Mouse (Mus musculus) embryonic facial prominence, embryonic 15.5 days (tissue): ENCODE measurements around the gene Irs3. TPM values are rescaled to one million over a fixed set of nuclear protein-coding genes. Genes with fewer than 3 reads are reported as not detected.
A peak's percentile ranks its signal among the peaks of the same experiment; 100 is the strongest.

Experiments
- ATAC-seq: fragments of 200-750 bp; cut with Nextera tagmentation; 2 replicates; pipeline ENCODE4 v1.8.0; 2017; ENCODE audit warnings: low read depth, moderate TSS enrichment; ENCODE audit not compliant: insufficient number of reproducible peaks, low FRiP score, low TSS enrichment
- H3K27ac ChIP-seq: fragments of 300-500 bp; sonication (generic); replicated peaks from 2 replicates; pipeline ENCODE4 v1.5.1; 2015; ENCODE audit warnings: mild to moderate bottlenecking, inconsistent platforms
- H3K27me3 ChIP-seq: fragments of 300-500 bp; sonication (generic); 2 replicates; pipeline ENCODE4 v1.6.1; 2015; ENCODE audit warnings: inconsistent platforms
- H3K36me3 ChIP-seq: fragments of 300-500 bp; sonication (generic); 2 replicates; pipeline ENCODE4 v1.6.1; 2015; ENCODE audit warnings: mild to moderate bottlenecking, inconsistent platforms
- H3K4me1 ChIP-seq: fragments of 300-500 bp; sonication (generic); 2 replicates; pipeline ENCODE4 v1.6.1; 2015; ENCODE audit warnings: inconsistent platforms
- H3K4me2 ChIP-seq: fragments of 300-500 bp; sonication (generic); replicated peaks from 2 replicates; pipeline ENCODE4 v1.6.1; 2015; ENCODE audit warnings: mild to moderate bottlenecking, inconsistent platforms
- H3K4me3 ChIP-seq: fragments of 300-500 bp; sonication (generic); replicated peaks from 2 replicates; pipeline ENCODE4 v1.5.1; 2015; ENCODE audit warnings: mild to moderate bottlenecking, inconsistent platforms
- H3K9ac ChIP-seq: fragments of 300-500 bp; sonication (generic); 2 replicates; pipeline ENCODE4 v1.6.1; 2015; ENCODE audit warnings: inconsistent platforms
- H3K9me3 ChIP-seq: fragments of 300-500 bp; sonication (generic); replicated peaks from 2 replicates; pipeline ENCODE4 v1.6.1; 2016; ENCODE audit warnings: inconsistent platforms
- WGBS: fragments of 180-500 bp; shearing (Covaris S2); methylation state at CpG from one replicate; pipeline ENCODE4 v1.1.7; 2015; 5-methylcytosine and 5-hydroxymethylcytosine counted together
- polyA plus RNA-seq: library from polyadenylated mRNA; unstranded; fragments of >200 nt; fragmentation: Nextera tagmentation; extraction: Ambion mirVana; gene quantifications from 2 replicates; pipeline ENCODE4 v1.2.1, GENCODE M21; 2015

The Irs3 gene
- polyA plus RNA-seq, 1 experiment from 2014 or later: 0.16 TPM

- no peak overlapping the region for H3K9ac ChIP-seq
- H3K4me1 ChIP-seq: peaks cover 9% of the 10 kb centered on the region
- no peaks in the 10 kb centered on the region for H3K9me3 ChIP-seq
- WGBS: 78% methylated on average over 4 of the region's 4 CpGs
- H3K4me3 ChIP-seq: no peak overlapping the region
- H3K4me2 ChIP-seq: no peak overlapping the region
- H3K27me3 ChIP-seq: no peaks in the 10 kb centered on the region
- peaks cover 3% of the 10 kb centered on the region; the same call in 1 of the 2 replicates for H3K36me3 ChIP-seq
- H3K27ac ChIP-seq: no peak overlapping the region
- no peak for ATAC-seq
Observed at GRCm38 (mm10) chr5:137679726-137680125, 34.2 kb upstream of the Irs3 start.

GRCm38 (mm10) chr5:137678736-137679135 lies 33.2 kb upstream of the Irs3 start:
- Histone ChIP-seq H3K4me1 (peaks cover 9% of the 10 kb centered on the region), H3K27ac (no peak overlapping the region), H3K27me3 (no peaks in the 10 kb centered on the region), H3K36me3 (peaks cover 3% of the 10 kb centered on the region; the same call in 1 of the 2 replicates), H3K9ac (no peak overlapping the region), H3K4me2 (no peak overlapping the region), H3K9me3 (no peaks in the 10 kb centered on the region), H3K4me3 (no peak overlapping the region)
- no peak for ATAC-seq
- WGBS: 86% methylated on average over 3 of the region's 3 CpGs

- no peak overlapping the region for H3K27ac ChIP-seq
- H3K27me3 ChIP-seq: no peaks in the 10 kb centered on the region
- H3K4me3 ChIP-seq: no peak overlapping the region
- peaks cover under 1% of the 10 kb centered on the region; the same call in 1 of the 2 replicates for H3K4me1 ChIP-seq
- peaks cover 3% of the 10 kb centered on the region; the same call in 1 of the 2 replicates for H3K36me3 ChIP-seq
- no peaks in the 10 kb centered on the region for H3K9me3 ChIP-seq
- 94% methylated on average over 8 of the region's 8 CpGs for WGBS
- no peak for ATAC-seq
- H3K4me2 ChIP-seq: no peak overlapping the region
- no peak overlapping the region for H3K9ac ChIP-seq
Observed at GRCm38 (mm10) chr5:137677859-137678258, 32.3 kb upstream of the Irs3 start.

- peaks cover 3% of the 10 kb centered on the region; the same call in 1 of the 2 replicates for H3K36me3 ChIP-seq
- H3K4me2 ChIP-seq: no peak overlapping the region
- H3K9me3 ChIP-seq: no peaks in the 10 kb centered on the region
- no peak for ATAC-seq
- peaks cover 15% of the 10 kb centered on the region for H3K4me1 ChIP-seq
- H3K9ac ChIP-seq: no peak overlapping the region
- WGBS: 89% methylated on average over 8 of the region's 8 CpGs
- H3K27me3 ChIP-seq: no peaks in the 10 kb centered on the region
- H3K4me3 ChIP-seq: no peak overlapping the region
- H3K27ac ChIP-seq: no peak overlapping the region
Observed at GRCm38 (mm10) chr5:137674786-137675185, 29.3 kb upstream of the Irs3 start.

GRCm38 (mm10) chr5:137673015-137673414 lies 27.5 kb upstream of the Irs3 start:
- Histone ChIP-seq H3K4me2 (no peak overlapping the region), H3K9me3 (no peaks in the 10 kb centered on the region), H3K27ac (no peak overlapping the region), H3K36me3 (peaks cover 3% of the 10 kb centered on the region; the same call in 1 of the 2 replicates), H3K4me3 (no peak overlapping the region), H3K27me3 (no peaks in the 10 kb centered on the region), H3K4me1 (peaks cover 20% of the 10 kb centered on the region), H3K9ac (no peak overlapping the region)
- no peak for ATAC-seq
- WGBS: 83% methylated on average over 6 of the region's 6 CpGs

GRCm38 (mm10) chr5:137672361-137672760 lies 26.8 kb upstream of the Irs3 start:
- Histone ChIP-seq H3K9me3 (no peaks in the 10 kb centered on the region), H3K27ac (peak overlapping the region; percentile 52), H3K4me1 (peaks cover 20% of the 10 kb centered on the region), H3K27me3 (no peaks in the 10 kb centered on the region), H3K4me2 (no peak overlapping the region), H3K36me3 (peaks cover 7% of the 10 kb centered on the region; the same call in 1 of the 2 replicates), H3K4me3 (no peak overlapping the region), H3K9ac (no peak overlapping the region)
- ATAC-seq: no peak
- 64% methylated on average over 5 of the region's 5 CpGs for WGBS

- Histone ChIP-seq H3K9me3 (no peaks in the 10 kb centered on the region), H3K4me3 (no peak overlapping the region), H3K36me3 (peaks cover 11% of the 10 kb centered on the region), H3K4me1 (peaks cover 20% of the 10 kb centered on the region), H3K27me3 (no peaks in the 10 kb centered on the region), H3K9ac (no peak overlapping the region), H3K4me2 (no peak overlapping the region), H3K27ac (peak overlapping the region; percentile 52)
- WGBS: 20% methylated on average over 9 of the region's 9 CpGs
- ATAC-seq: peak; percentile 61
Observed at GRCm38 (mm10) chr5:137671443-137672240, 26.1 kb upstream of the Irs3 start.

GRCm38 (mm10) chr5:137670240-137670639 lies 24.7 kb upstream of the Irs3 start:
- peaks cover 16% of the 10 kb centered on the region for H3K36me3 ChIP-seq
- WGBS: 93% methylated on average over 1 of the region's 1 CpGs

GRCm38 (mm10) chr5:137668971-137669370 lies 23.5 kb upstream of the Irs3 start:
- Histone ChIP-seq H3K36me3 (peaks cover 26% of the 10 kb centered on the region), H3K4me2 (no peak overlapping the region), H3K4me3 (no peak overlapping the region), H3K27me3 (no peaks in the 10 kb centered on the region), H3K9ac (no peak overlapping the region), H3K9me3 (no peaks in the 10 kb centered on the region), H3K27ac (no peak overlapping the region), H3K4me1 (peaks cover 20% of the 10 kb centered on the region)
- 57% methylated on average over 10 of the region's 10 CpGs for WGBS
- ATAC-seq: no peak

More at GRCm38 (mm10) chr5:137670240-137670639, 24.7 kb upstream of the Irs3 start:
- no peaks in the 10 kb centered on the region for H3K27me3 ChIP-seq
- no peak overlapping the region for H3K27ac ChIP-seq
- no peak for ATAC-seq
- H3K9ac ChIP-seq: no peak overlapping the region
- no peak overlapping the region for H3K4me2 ChIP-seq
- no peak overlapping the region for H3K4me3 ChIP-seq
- H3K4me1 ChIP-seq: peaks cover 20% of the 10 kb centered on the region
- H3K9me3 ChIP-seq: no peaks in the 10 kb centered on the region

GRCm38 (mm10) chr5:137663057-137663456 lies 17.5 kb upstream of the Irs3 start:
- Histone ChIP-seq H3K4me2 (no peak overlapping the region), H3K9ac (no peak overlapping the region), H3K4me3 (no peak overlapping the region), H3K9me3 (no peaks in the 10 kb centered on the region), H3K36me3 (peaks cover 58% of the 10 kb centered on the region), H3K27me3 (no peaks in the 10 kb centered on the region), H3K4me1 (no peaks in the 10 kb centered on the region), H3K27ac (no peak overlapping the region)
- 72% methylated on average over 9 of the region's 9 CpGs for WGBS
- no peak for ATAC-seq

- Histone ChIP-seq H3K27me3 (no peaks in the 10 kb centered on the region), H3K9ac (no peak overlapping the region), H3K4me1 (0 out of 2 replicates have a peak, but pooled peaks cover 3% of the 10 kb centered on the region), H3K4me3 (no peak overlapping the region), H3K9me3 (no peaks in the 10 kb centered on the region), H3K36me3 (peaks cover 45% of the 10 kb centered on the region; the same call in 1 of the 2 replicates), H3K27ac (no peak overlapping the region), H3K4me2 (no peak overlapping the region)
- no peak for ATAC-seq
- 88% methylated on average over 6 of the region's 6 CpGs for WGBS
Observed at GRCm38 (mm10) chr5:137660064-137660688, 14.7 kb upstream of the Irs3 start.
